Mouse (Mus musculus) heart, postnatal 14 days (tissue): ENCODE data around the gene Psmb6. TPM values are rescaled to one million over a fixed set of nuclear protein-coding genes. Genes with fewer than 3 reads are reported as not detected.

Experiments
- DNase-seq, 2 experiments: peaks; one replicate each; pipeline ENCODE4 v3.0.0; 2021 to 2022
- intact Hi-C: fragments of 180-260 bp; cut with DNase I; formaldehyde crosslinking; loops from one replicate; pipeline ENCODE4 v1.15.1; 2025
- long read RNA-seq, 2 experiments: library from polyadenylated mRNA; stranded (forward); transcript quantifications; one replicate each; pipeline ENCODE4 v2.0.0; 2021
- total RNA-seq, 2 experiments: library from RNA; stranded (reverse); gene quantifications; 2 replicates each; pipeline ENCODE4 v1.2.3; 2021

Psmb6 gene
- total RNA-seq = 100 to 1,000 TPM; 231 to 238 TPM
- long read RNA-seq, experiment 1, transcript Psmb6-201 (6 exons, 798 nt) = major isoform, 245 of 282 reads
- long read RNA-seq, experiment 1, transcript Psmb6-202 (2 exons, 674 nt) = minor isoform, 27 of 282 reads
- long read RNA-seq, experiment 1, partial matches to known transcripts = 7 of 282 reads
- long read RNA-seq, experiment 1, other reads (novel, unspliced or antisense) = 3 of 282 reads
- long read RNA-seq, experiment 2, transcript Psmb6-202 (2 exons, 674 nt) = minor isoform, 23 of 226 reads
- long read RNA-seq, experiment 2, transcript Psmb6-201 (6 exons, 798 nt) = major isoform, 196 of 226 reads
- long read RNA-seq, experiment 2, partial matches to known transcripts = 4 of 226 reads
- long read RNA-seq, experiment 2, other reads (novel, unspliced or antisense) = 3 of 226 reads

GRCm38 (mm10) chr11:70525184-70525678, at the start of gene Psmb6:
TSS of gene Psmb6 (plus strand) at chr11:70525367.
- intact Hi-C loops = no loop called here

GRCm38 (mm10) chr11:70485498-70485897, 39.7 kb upstream of the Psmb6 start:
- DNase-seq = no peak
- intact Hi-C loops = no loop called here

More at GRCm38 (mm10) chr11:70525184-70525678, at the start of gene Psmb6:
- peak; percentile 84 to 90 for DNase-seq

- intact Hi-C loops = no loop called here
- DNase-seq = peak; percentile 39 to 48
Measured at GRCm38 (mm10) chr11:70487816-70488215, 37.4 kb upstream of the Psmb6 start.

GRCm38 (mm10) chr11:70489138-70489537, 36.0 kb upstream of the Psmb6 start:
- DNase-seq = peak in 1 of 2 experiments; percentile 24
- intact Hi-C loops = no loop called here

- intact Hi-C loops = loop anchor here (10.0 kb wide), 1 partner anchor 175 kb away; no protein-coding TSS in a partner anchor
- no peak for DNase-seq
Measured at GRCm38 (mm10) chr11:70489684-70490083, 35.5 kb upstream of the Psmb6 start.

- intact Hi-C loops = loop anchor here (10.0 kb wide), 2 partner anchors 185 to 255 kb away; no protein-coding TSS in a partner anchor
- no peak for DNase-seq
Measured at GRCm38 (mm10) chr11:70499566-70500475, 25.3 kb upstream of the Psmb6 start.

GRCm38 (mm10) chr11:70500476-70500812, 24.7 kb upstream of the Psmb6 start:
- no peak for DNase-seq
- intact Hi-C loops = loop anchor here (10.0 kb wide), 1 partner anchor 256 kb away; no protein-coding TSS in a partner anchor

GRCm38 (mm10) chr11:70502018-70502417, 23.1 kb upstream of the Psmb6 start:
- intact Hi-C loops = loop anchor here (10.0 kb wide), 1 partner anchor 257 kb away; no protein-coding TSS in a partner anchor
- no peak for DNase-seq

- no peak for DNase-seq
- intact Hi-C loops = loop anchor here (2.0 to 10.0 kb wide), 3 partner anchors 52 to 260 kb away; partner anchors contain the start of gene Arrb2
Measured at GRCm38 (mm10) chr11:70504970-70505369, 20.2 kb upstream of the Psmb6 start, which contains the start of gene Tm4sf5. TSS of gene Tm4sf5 (plus strand) at chr11:70505244.

GRCm38 (mm10) chr11:70506385-70506784, 18.8 kb upstream of the Psmb6 start:
- DNase-seq = peak; percentile 78 to 89
- intact Hi-C loops = loop anchor here (1.0 to 10.0 kb wide), 2 partner anchors 92 to 262 kb away; no protein-coding TSS in a partner anchor

GRCm38 (mm10) chr11:70506962-70507515, 18.1 kb upstream of the Psmb6 start:
- no peak for DNase-seq
- intact Hi-C loops = loop anchor here (1.0 to 10.0 kb wide), 2 partner anchors 93 to 262 kb away; no protein-coding TSS in a partner anchor

- intact Hi-C loops = loop anchor here (10.0 kb wide), 1 partner anchor 265 kb away; no protein-coding TSS in a partner anchor
- DNase-seq = peak; percentile 26 to 51
Measured at GRCm38 (mm10) chr11:70509753-70510564, 15.2 kb upstream of the Psmb6 start.

- intact Hi-C loops = no loop called here
- no peak for DNase-seq
Measured at GRCm38 (mm10) chr11:70511242-70511641, 13.9 kb upstream of the Psmb6 start.

GRCm38 (mm10) chr11:70511825-70512224, 13.3 kb upstream of the Psmb6 start:
- DNase-seq = no peak
- intact Hi-C loops = no loop called here

GRCm38 (mm10) chr11:70512709-70513342, 12.3 kb upstream of the Psmb6 start:
- DNase-seq = no peak
- intact Hi-C loops = no loop called here

GRCm38 (mm10) chr11:70513520-70513919, 11.6 kb upstream of the Psmb6 start:
- intact Hi-C loops = no loop called here
- peak; percentile 32 to 57 for DNase-seq

- no peak for DNase-seq
- intact Hi-C loops = no loop called here
Measured at GRCm38 (mm10) chr11:70514288-70514687, 10.9 kb upstream of the Psmb6 start, which contains the start of gene Vmo1. TSS of gene Vmo1 (minus strand) at chr11:70514616.

GRCm38 (mm10) chr11:70516352-70516751, 8.8 kb upstream of the Psmb6 start:
- intact Hi-C loops = loop anchor here (1.0 to 2.0 kb wide), 2 partner anchors 89 to 238 kb away; no protein-coding TSS in a partner anchor
- DNase-seq = peak in 1 of 2 experiments; percentile 50
